Mouse (Mus musculus) ES-Bruce4 (cell line): ENCODE data around the gene Kdelc2.

Experiments used
- CTCF ChIP-seq: IDR thresholded peaks from one replicate; pipeline ENCODE4 v1.8.1; 2011; ENCODE audit warnings: low read depth, low read length
- EP300 ChIP-seq: IDR thresholded peaks from 2 replicates; pipeline ENCODE4 v1.6.1; 2011; ENCODE audit warnings: low read depth, low read length; ENCODE audit not compliant: insufficient read depth
- POLR2A ChIP-seq: IDR thresholded peaks from one replicate; pipeline ENCODE4 v1.8.1; 2011; ENCODE audit warnings: low read length; ENCODE audit not compliant: insufficient read depth

- TF ChIP-seq CTCF = peak; percentile 55
- no peak for TF ChIP-seq POLR2A
- no peak for TF ChIP-seq EP300
Measured at GRCm38 (mm10) chr9:53376820-53377219, 7.0 kb upstream of the Kdelc2 start.
